Mouse (Mus musculus): ENCODE results near the gene Wnt10b.
A peak's percentile ranks its signal among the peaks of the same experiment; 100 is the strongest.
"Not testable (repeated sequence)": the region's sequence is repeated elsewhere in the genome, so short reads cannot be mapped to it uniquely, and the experiment has no call there.

Gene Wnt10b

GRCm38 (mm10) chr15:98777762-98778161 lies at the start of gene Wnt10b:
Gene Wnt10b, minus strand, starts transcription at chr15:98778150.
- DNase-seq = no peak

GRCm38 (mm10) chr15:98827611-98828011 lies 49.7 kb upstream of the Wnt10b start:
- no peak for DNase-seq

GRCm38 (mm10) chr15:98823434-98823833 lies 45.5 kb upstream of the Wnt10b start:
- DNase-seq = peak in 1 of 2 experiments; percentile 32

- DNase-seq = no peak
Measured at GRCm38 (mm10) chr15:98822147-98822546, 44.2 kb upstream of the Wnt10b start.

GRCm38 (mm10) chr15:98821403-98821802 lies 43.5 kb upstream of the Wnt10b start:
- peak in 1 of 2 experiments; percentile 49 for DNase-seq

GRCm38 (mm10) chr15:98820937-98821336 lies 43.0 kb upstream of the Wnt10b start:
- no peak for DNase-seq

- DNase-seq = no peak
Measured at GRCm38 (mm10) chr15:98818171-98818570, 40.2 kb upstream of the Wnt10b start.

GRCm38 (mm10) chr15:98812741-98813424 lies 34.9 kb upstream of the Wnt10b start:
- DNase-seq = no peak

GRCm38 (mm10) chr15:98810212-98810611 lies 32.3 kb upstream of the Wnt10b start:
- not testable (repeated sequence) for DNase-seq

GRCm38 (mm10) chr15:98809390-98809789 lies 31.4 kb upstream of the Wnt10b start, which contains the start of gene Ddn:
Gene Ddn, minus strand, starts transcription at chr15:98809490.
- no peak for DNase-seq

- DNase-seq = no peak
Measured at GRCm38 (mm10) chr15:98808651-98809134, 30.7 kb upstream of the Wnt10b start.

GRCm38 (mm10) chr15:98807895-98808650 lies 30.1 kb upstream of the Wnt10b start:
- peak in 1 of 2 experiments; percentile 34 for DNase-seq

GRCm38 (mm10) chr15:98806809-98807770 lies 29.1 kb upstream of the Wnt10b start:
- no peak for DNase-seq

- no peak for DNase-seq
Measured at GRCm38 (mm10) chr15:98806071-98806808, 28.3 kb upstream of the Wnt10b start.

GRCm38 (mm10) chr15:98805324-98806040 lies 27.5 kb upstream of the Wnt10b start:
- peak in 1 of 2 experiments; percentile 50 for DNase-seq

- peak; percentile 40 to 81 for DNase-seq
Measured at GRCm38 (mm10) chr15:98804054-98804453, 26.1 kb upstream of the Wnt10b start.

GRCm38 (mm10) chr15:98802926-98803325 lies 25.0 kb upstream of the Wnt10b start:
- DNase-seq = no peak

- peak in 1 of 2 experiments; percentile 79 for DNase-seq
Measured at GRCm38 (mm10) chr15:98799396-98799795, 21.4 kb upstream of the Wnt10b start.

- no peak for DNase-seq
Measured at GRCm38 (mm10) chr15:98798903-98799302, 21.0 kb upstream of the Wnt10b start.

GRCm38 (mm10) chr15:98797835-98798492 lies 20.0 kb upstream of the Wnt10b start:
- no peak for DNase-seq

All from spleen, adult 18-20 months (tissue).